Mouse (Mus musculus) spleen, embryonic (tissue): ENCODE data around the gene Asap2.
"Not testable (repeated sequence)": the region's sequence is repeated elsewhere in the genome, so short reads cannot be mapped to it uniquely, and the experiment has no call there.

Experiments used
- CTCF ChIA-PET: fragments of 350-600 bp; sonication (Branson Sonifier 250); formaldehyde crosslinking; loops from one replicate; lab custom pipeline; 2022; lab: Charles Lee

The Asap2 gene

GRCm38 (mm10) chr12:20990132-20990531 lies at the start of gene Asap2:
Gene Asap2, plus strand, starts transcription at chr12:20990459.
- CTCF ChIA-PET: not testable (repeated sequence)

GRCm38 (mm10) chr12:20947051-20947997 lies 42.9 kb upstream of the Asap2 start:
- CTCF ChIA-PET: not testable (repeated sequence)

- CTCF ChIA-PET: not testable (repeated sequence)
Observed at GRCm38 (mm10) chr12:20990579-20990978, 320 bp downstream of the Asap2 start.

GRCm38 (mm10) chr12:21030875-21031274 lies 40.6 kb downstream of the Asap2 start:
- CTCF ChIA-PET: not testable (repeated sequence)

GRCm38 (mm10) chr12:21046716-21047115 lies 56.5 kb downstream of the Asap2 start:
- CTCF ChIA-PET: not testable (repeated sequence)

- CTCF ChIA-PET: not testable (repeated sequence)
Observed at GRCm38 (mm10) chr12:21075731-21076130, 85.5 kb downstream of the Asap2 start.

- CTCF ChIA-PET: not testable (repeated sequence)
Observed at GRCm38 (mm10) chr12:21090168-21090567, 99.9 kb downstream of the Asap2 start.

GRCm38 (mm10) chr12:21092446-21092845 lies 102.2 kb downstream of the Asap2 start:
- CTCF ChIA-PET: not testable (repeated sequence)

- CTCF ChIA-PET: not testable (repeated sequence)
Observed at GRCm38 (mm10) chr12:21097806-21098325, 107.6 kb downstream of the Asap2 start.

- CTCF ChIA-PET: not testable (repeated sequence)
Observed at GRCm38 (mm10) chr12:21111116-21111475, 120.8 kb downstream of the Asap2 start.

GRCm38 (mm10) chr12:21111476-21112452 lies 121.5 kb downstream of the Asap2 start:
- CTCF ChIA-PET: interaction anchor here (0.6 kb wide), 1 partner anchor 114 kb away, joined by 4 read pairs; no protein-coding TSS in a partner anchor

- CTCF ChIA-PET: interaction anchor here (0.6 kb wide), 2 partner anchors 94 to 113 kb away, joined by 4 read pairs; no protein-coding TSS in a partner anchor
Observed at GRCm38 (mm10) chr12:21112453-21112857, 122.2 kb downstream of the Asap2 start.

GRCm38 (mm10) chr12:21119446-21119845 lies 129.2 kb downstream of the Asap2 start:
- CTCF ChIA-PET: no interaction called here

GRCm38 (mm10) chr12:21122818-21123217 lies 132.6 kb downstream of the Asap2 start:
- CTCF ChIA-PET: no interaction called here

- CTCF ChIA-PET: no interaction called here
Observed at GRCm38 (mm10) chr12:21123647-21124046, 133.4 kb downstream of the Asap2 start.

GRCm38 (mm10) chr12:21125675-21126470 lies 135.6 kb downstream of the Asap2 start:
- CTCF ChIA-PET: no interaction called here

- CTCF ChIA-PET: no interaction called here
Observed at GRCm38 (mm10) chr12:21126516-21126915, 136.3 kb downstream of the Asap2 start.

GRCm38 (mm10) chr12:21128930-21129869 lies 138.9 kb downstream of the Asap2 start:
- CTCF ChIA-PET: interaction anchor here (0.6 kb wide), 1 partner anchor 167 kb away, joined by 4 read pairs; no protein-coding TSS in a partner anchor

GRCm38 (mm10) chr12:21130274-21130823 lies 140.1 kb downstream of the Asap2 start:
- CTCF ChIA-PET: no interaction called here
